Mouse (Mus musculus): ENCODE data around the gene Ngrn. TPM values are rescaled to one million over a fixed set of nuclear protein-coding genes. Genes with fewer than 3 reads are reported as not detected.

Ngrn gene
- 55.1 and 58.4 TPM in 2 replicates for polyA plus RNA-seq (2014; fragmentation: Nextera tagmentation; extraction: Ambion mirVana)

GRCm38 (mm10) chr7:80260625-80261371 lies at the start of gene Ngrn:
Gene Ngrn, plus strand, starts transcription at chr7:80261215.
- H3K4me3 ChIP-seq (ENCODE audit: low read depth, low read length): peak within 1 kb of the TSS; percentile 91
- H3K9ac ChIP-seq (ENCODE audit: low read depth, low read length): peak within 1 kb of the TSS; percentile 91
- H3K27ac ChIP-seq (ENCODE audit: low read depth, low read length): peak within 1 kb of the TSS; percentile 82
- peak; percentile 89 for ATAC-seq (replicated peaks; ENCODE audit: low FRiP score)
- 22% methylated on average over 40 of the region's 40 CpGs for WGBS
- no peaks in the 10 kb centered on the region for H3K9me3 ChIP-seq (ENCODE audit: control insufficient read depth, low read length)
- DNase-seq (ENCODE audit: low spot score): peak; percentile 84
- peak within 1 kb of the TSS; percentile 83 for H3K4me2 ChIP-seq
- H3K27me3 ChIP-seq (replicated peaks; ENCODE audit: control insufficient read depth, insufficient read depth, low read length): 0 out of 2 replicates have a peak, but pooled peaks cover 3% of the 10 kb centered on the region
- H3K4me1 ChIP-seq (replicated peaks; ENCODE audit: control insufficient read depth, insufficient read depth, low read length): peaks cover 11% of the 10 kb centered on the region
- H3K36me3 ChIP-seq (ENCODE audit: control insufficient read depth, insufficient read depth, low read length): peaks cover 11% of the 10 kb centered on the region

GRCm38 (mm10) chr7:80213604-80214003 lies 47.4 kb upstream of the Ngrn start:
- Histone ChIP-seq H3K4me1 (replicated peaks; ENCODE audit: control insufficient read depth, insufficient read depth, low read length) (peaks cover 24% of the 10 kb centered on the region), H3K27me3 (replicated peaks; ENCODE audit: control insufficient read depth, insufficient read depth, low read length) (no peaks in the 10 kb centered on the region), H3K9me3 (ENCODE audit: control insufficient read depth, low read length) (no peaks in the 10 kb centered on the region), H3K4me3 (ENCODE audit: low read depth, low read length) (no peak overlapping the region), H3K4me2 (no peak overlapping the region), H3K36me3 (ENCODE audit: control insufficient read depth, insufficient read depth, low read length) (peaks cover 24% of the 10 kb centered on the region), H3K9ac (ENCODE audit: low read depth, low read length) (no peak overlapping the region), H3K27ac (ENCODE audit: low read depth, low read length) (no peak overlapping the region)
- 91% methylated on average over 7 of the region's 7 CpGs for WGBS
- no peak for ATAC-seq (replicated peaks; ENCODE audit: low FRiP score)
- DNase-seq (ENCODE audit: low spot score): no peak

- 84% methylated on average over 8 of the region's 8 CpGs for WGBS
- Histone ChIP-seq H3K27ac (ENCODE audit: low read depth, low read length) (no peak overlapping the region), H3K4me3 (ENCODE audit: low read depth, low read length) (no peak overlapping the region), H3K9ac (ENCODE audit: low read depth, low read length) (no peak overlapping the region), H3K27me3 (replicated peaks; ENCODE audit: control insufficient read depth, insufficient read depth, low read length) (no peaks in the 10 kb centered on the region), H3K36me3 (ENCODE audit: control insufficient read depth, insufficient read depth, low read length) (peaks cover 30% of the 10 kb centered on the region), H3K4me2 (no peak overlapping the region), H3K4me1 (replicated peaks; ENCODE audit: control insufficient read depth, insufficient read depth, low read length) (peaks cover 16% of the 10 kb centered on the region), H3K9me3 (ENCODE audit: control insufficient read depth, low read length) (no peaks in the 10 kb centered on the region)
- ATAC-seq (replicated peaks; ENCODE audit: low FRiP score): no peak
- no peak for DNase-seq (ENCODE audit: low spot score)
Measured at GRCm38 (mm10) chr7:80214459-80214858, 46.6 kb upstream of the Ngrn start.

- no peak overlapping the region for H3K27ac ChIP-seq (ENCODE audit: low read depth, low read length)
- H3K4me3 ChIP-seq (ENCODE audit: low read depth, low read length): no peak overlapping the region
- H3K27me3 ChIP-seq (replicated peaks; ENCODE audit: control insufficient read depth, insufficient read depth, low read length): no peaks in the 10 kb centered on the region
- H3K36me3 ChIP-seq (ENCODE audit: control insufficient read depth, insufficient read depth, low read length): peaks cover 32% of the 10 kb centered on the region
- DNase-seq (ENCODE audit: low spot score) (peak; percentile 75), ATAC-seq (replicated peaks; ENCODE audit: low FRiP score) (peak; percentile 67)
- H3K9ac ChIP-seq (ENCODE audit: low read depth, low read length): no peak overlapping the region
- no peaks in the 10 kb centered on the region for H3K9me3 ChIP-seq (ENCODE audit: control insufficient read depth, low read length)
- H3K4me1 ChIP-seq (replicated peaks; ENCODE audit: control insufficient read depth, insufficient read depth, low read length): peaks cover 7% of the 10 kb centered on the region
- no peak overlapping the region for H3K4me2 ChIP-seq
- 35% methylated on average over 4 of the region's 4 CpGs for WGBS
Measured at GRCm38 (mm10) chr7:80215398-80215797, 45.6 kb upstream of the Ngrn start.

GRCm38 (mm10) chr7:80216566-80216965 lies 44.4 kb upstream of the Ngrn start:
- no peak for ATAC-seq (replicated peaks; ENCODE audit: low FRiP score)
- no peak for DNase-seq (ENCODE audit: low spot score)
- H3K36me3 ChIP-seq (ENCODE audit: control insufficient read depth, insufficient read depth, low read length): peaks cover 33% of the 10 kb centered on the region
- no peak overlapping the region for H3K9ac ChIP-seq (ENCODE audit: low read depth, low read length)
- no peak overlapping the region for H3K4me2 ChIP-seq
- 0 out of 2 replicates have a peak overlapping the region, but pooled peaks have one; percentile 8 for H3K27ac ChIP-seq (ENCODE audit: low read depth, low read length)
- 86% methylated on average over 8 of the region's 8 CpGs for WGBS
- no peaks in the 10 kb centered on the region; the same call in 1 of the 2 replicates for H3K4me1 ChIP-seq (replicated peaks; ENCODE audit: control insufficient read depth, insufficient read depth, low read length)
- no peaks in the 10 kb centered on the region for H3K9me3 ChIP-seq (ENCODE audit: control insufficient read depth, low read length)
- H3K4me3 ChIP-seq (ENCODE audit: low read depth, low read length): no peak overlapping the region
- no peaks in the 10 kb centered on the region for H3K27me3 ChIP-seq (replicated peaks; ENCODE audit: control insufficient read depth, insufficient read depth, low read length)

- H3K9ac ChIP-seq (ENCODE audit: low read depth, low read length): no peak overlapping the region
- no peaks in the 10 kb centered on the region for H3K9me3 ChIP-seq (ENCODE audit: control insufficient read depth, low read length)
- no peaks in the 10 kb centered on the region for H3K27me3 ChIP-seq (replicated peaks; ENCODE audit: control insufficient read depth, insufficient read depth, low read length)
- no peak overlapping the region for H3K27ac ChIP-seq (ENCODE audit: low read depth, low read length)
- H3K4me1 ChIP-seq (replicated peaks; ENCODE audit: control insufficient read depth, insufficient read depth, low read length): no peaks in the 10 kb centered on the region
- no peak overlapping the region for H3K4me2 ChIP-seq
- 86% methylated on average over 9 of the region's 9 CpGs for WGBS
- no peak overlapping the region for H3K4me3 ChIP-seq (ENCODE audit: low read depth, low read length)
- ATAC-seq (replicated peaks; ENCODE audit: low FRiP score) (no peak), DNase-seq (ENCODE audit: low spot score) (no peak)
- peaks cover 31% of the 10 kb centered on the region for H3K36me3 ChIP-seq (ENCODE audit: control insufficient read depth, insufficient read depth, low read length)
Measured at GRCm38 (mm10) chr7:80218666-80219065, 42.3 kb upstream of the Ngrn start.

- no peak for ATAC-seq (replicated peaks; ENCODE audit: low FRiP score)
- Histone ChIP-seq H3K4me3 (ENCODE audit: low read depth, low read length) (no peak overlapping the region), H3K9me3 (ENCODE audit: control insufficient read depth, low read length) (no peaks in the 10 kb centered on the region), H3K36me3 (ENCODE audit: control insufficient read depth, insufficient read depth, low read length) (peaks cover 36% of the 10 kb centered on the region), H3K4me1 (replicated peaks; ENCODE audit: control insufficient read depth, insufficient read depth, low read length) (no peaks in the 10 kb centered on the region), H3K27ac (ENCODE audit: low read depth, low read length) (no peak overlapping the region), H3K27me3 (replicated peaks; ENCODE audit: control insufficient read depth, insufficient read depth, low read length) (no peaks in the 10 kb centered on the region), H3K4me2 (no peak overlapping the region), H3K9ac (ENCODE audit: low read depth, low read length) (no peak overlapping the region)
- no peak for DNase-seq (ENCODE audit: low spot score)
- 91% methylated on average over 9 of the region's 9 CpGs for WGBS
Measured at GRCm38 (mm10) chr7:80220237-80220797, 40.7 kb upstream of the Ngrn start.

- Histone ChIP-seq H3K4me1 (replicated peaks; ENCODE audit: control insufficient read depth, insufficient read depth, low read length) (no peaks in the 10 kb centered on the region), H3K27me3 (replicated peaks; ENCODE audit: control insufficient read depth, insufficient read depth, low read length) (no peaks in the 10 kb centered on the region), H3K9me3 (ENCODE audit: control insufficient read depth, low read length) (no peaks in the 10 kb centered on the region), H3K4me2 (no peak overlapping the region), H3K36me3 (ENCODE audit: control insufficient read depth, insufficient read depth, low read length) (peaks cover 32% of the 10 kb centered on the region), H3K4me3 (ENCODE audit: low read depth, low read length) (no peak overlapping the region), H3K27ac (ENCODE audit: low read depth, low read length) (no peak overlapping the region), H3K9ac (ENCODE audit: low read depth, low read length) (no peak overlapping the region)
- WGBS: 87% methylated on average over 4 of the region's 4 CpGs
- DNase-seq (ENCODE audit: low spot score) (no peak), ATAC-seq (replicated peaks; ENCODE audit: low FRiP score) (no peak)
Measured at GRCm38 (mm10) chr7:80221179-80221750, 39.8 kb upstream of the Ngrn start.
